Mouse (Mus musculus) heart, adult 2 months (tissue): ENCODE measurements at regions not wholly inside any gene's neighbourhood (a gene's known extent, or its start where the extent isn't known, plus 50 kb on each side); places are given as distances from the start of the nearest gene placed in this dataset.

Experiments
- CTCF ChIP-seq: fragments of 200-600 bp; IDR thresholded peaks from 2 replicates; pipeline ENCODE4 v1.8.1; 2022; ENCODE audit warnings: antibody characterized with exemption, mild to moderate bottlenecking, moderate library complexity
- POLR2A ChIP-seq: fragments of 200-500 bp; IDR thresholded peaks from 2 replicates; pipeline ENCODE4 v1.6.1; 2011; ENCODE audit warnings: mild to moderate bottlenecking, low read depth, low read length, control low read depth; ENCODE audit not compliant: insufficient read depth

GRCm38 (mm10) chr3:66825761-66826160 lies 155.4 kb upstream of the Rsrc1 start:
- TF ChIP-seq CTCF = no peak
- no peak for TF ChIP-seq POLR2A
